Mouse (Mus musculus): ENCODE measurements at regions not wholly inside any gene's neighbourhood (a gene's known extent, or its start where the extent isn't known, plus 50 kb on each side); places are given as distances from the start of the nearest gene placed in this dataset.
A peak's percentile ranks its signal among the peaks of the same experiment; 100 is the strongest.

GRCm38 (mm10) chr3:7953911-7954310 is 1333.7 kb upstream of the 1700008P02Rik start:
- Histone ChIP-seq H3K4me1 (no peaks in the 10 kb centered on the region), H3K4me2 (no peak overlapping the region), H3K36me3 (no peaks in the 10 kb centered on the region), H3K4me3 (replicated peaks) (no peak overlapping the region), H3K9ac (no peak overlapping the region), H3K9me3 (replicated peaks) (no peaks in the 10 kb centered on the region), H3K27ac (no peak overlapping the region), H3K27me3 (no peaks in the 10 kb centered on the region)
- WGBS, result 92% methylated on average over 1 of the region's 1 CpGs
- no peak for ATAC-seq (replicated peaks; ENCODE audit: low FRiP score)

GRCm38 (mm10) chr3:7943646-7944381 is 1323.6 kb upstream of the 1700008P02Rik start:
- peak; percentile 88 for ATAC-seq (replicated peaks; ENCODE audit: low FRiP score)
- H3K27me3 ChIP-seq, result no peaks in the 10 kb centered on the region
- 12% methylated on average over 8 of the region's 8 CpGs for WGBS

More at GRCm38 (mm10) chr3:7943646-7944381, 1323.6 kb upstream of the 1700008P02Rik start:
- no peak overlapping the region; the same call in 1 of the 2 replicates for H3K4me2 ChIP-seq
- no peaks in the 10 kb centered on the region for H3K36me3 ChIP-seq
- no peak overlapping the region for H3K27ac ChIP-seq
- H3K4me3 ChIP-seq (replicated peaks), result no peak overlapping the region
- no peaks in the 10 kb centered on the region for H3K4me1 ChIP-seq
- no peaks in the 10 kb centered on the region for H3K9me3 ChIP-seq (replicated peaks)
- no peak overlapping the region for H3K9ac ChIP-seq
